Mouse (Mus musculus): Measurements from ENCODE around the gene Ttll9. TPM values are rescaled to one million over a fixed set of nuclear protein-coding genes. Genes with fewer than 3 reads are reported as not detected.

The Ttll9 gene
- polyA plus RNA-seq, 2 experiments = 0.14 to 0.47 TPM

- Histone ChIP-seq H3K9ac (ENCODE audit: low read depth, low read length, severe bottlenecking) (no peak overlapping the region), H3K4me1 (ENCODE audit: control insufficient read depth, insufficient read depth, low read length) (no peaks in the 10 kb centered on the region), H3K4me3 (replicated peaks; ENCODE audit: low read length) (no peak overlapping the region), H3K27me3 (ENCODE audit: control insufficient read depth, insufficient read depth, low read length) (peaks cover 13% of the 10 kb centered on the region; the same call in 1 of the 2 replicates), H3K9me3 (ENCODE audit: control insufficient read depth, low read length) (no peaks in the 10 kb centered on the region), H3K27ac (replicated peaks; ENCODE audit: low read depth, low read length) (no peak overlapping the region), H3K36me3 (ENCODE audit: control insufficient read depth, insufficient read depth, low read length) (no peaks in the 10 kb centered on the region), H3K4me2 (replicated peaks; ENCODE audit: low read depth, low read length, severe bottlenecking) (no peak overlapping the region)
- no peak for TF ChIP-seq POLR2A (IDR thresholded peaks at IDR 0.05; ENCODE audit: borderline replicate concordance, extremely low read depth, insufficient read depth, insufficient read length)
- ATAC-seq (ENCODE audit: low FRiP score, low read depth) (no peak), DNase-seq (ENCODE audit: low spot score) (no peak)
- 53% methylated on average over 9 of the region's 9 CpGs for WGBS
Measured at GRCm38 (mm10) chr2:152917671-152918070, 44.6 kb upstream of the Ttll9 start.

- no peaks in the 10 kb centered on the region for H3K36me3 ChIP-seq (ENCODE audit: control insufficient read depth, insufficient read depth, low read length)
- no peak overlapping the region for H3K9ac ChIP-seq (ENCODE audit: low read depth, low read length, severe bottlenecking)
- no peak for TF ChIP-seq POLR2A (IDR thresholded peaks at IDR 0.05; ENCODE audit: borderline replicate concordance, extremely low read depth, insufficient read depth, insufficient read length)
- DNase-seq (ENCODE audit: low spot score) (no peak), ATAC-seq (ENCODE audit: low FRiP score, low read depth) (no peak)
- H3K9me3 ChIP-seq (ENCODE audit: control insufficient read depth, low read length) = no peaks in the 10 kb centered on the region
- no peak overlapping the region for H3K27ac ChIP-seq (replicated peaks; ENCODE audit: low read depth, low read length)
- WGBS = 26% methylated on average over 7 of the region's 7 CpGs
- no peak overlapping the region for H3K4me2 ChIP-seq (replicated peaks; ENCODE audit: low read depth, low read length, severe bottlenecking)
- H3K4me3 ChIP-seq (replicated peaks; ENCODE audit: low read length) = no peak overlapping the region
- no peaks in the 10 kb centered on the region for H3K27me3 ChIP-seq (ENCODE audit: control insufficient read depth, insufficient read depth, low read length)
- peaks cover 9% of the 10 kb centered on the region for H3K4me1 ChIP-seq (ENCODE audit: control insufficient read depth, insufficient read depth, low read length)
Measured at GRCm38 (mm10) chr2:152922376-152922775, 39.9 kb upstream of the Ttll9 start.

GRCm38 (mm10) chr2:152923621-152924020 lies 38.7 kb upstream of the Ttll9 start:
- H3K9ac ChIP-seq (ENCODE audit: low read depth, low read length, severe bottlenecking) = no peak overlapping the region
- 93% methylated on average over 2 of the region's 3 CpGs for WGBS
- H3K4me3 ChIP-seq (replicated peaks; ENCODE audit: low read length) = no peak overlapping the region
- TF ChIP-seq POLR2A (IDR thresholded peaks at IDR 0.05; ENCODE audit: borderline replicate concordance, extremely low read depth, insufficient read depth, insufficient read length) = no peak
- DNase-seq (ENCODE audit: low spot score) (no peak), ATAC-seq (ENCODE audit: low FRiP score, low read depth) (no peak)
- H3K27ac ChIP-seq (replicated peaks; ENCODE audit: low read depth, low read length) = no peak overlapping the region
- peaks cover 9% of the 10 kb centered on the region for H3K4me1 ChIP-seq (ENCODE audit: control insufficient read depth, insufficient read depth, low read length)
- H3K27me3 ChIP-seq (ENCODE audit: control insufficient read depth, insufficient read depth, low read length) = no peaks in the 10 kb centered on the region
- no peaks in the 10 kb centered on the region for H3K9me3 ChIP-seq (ENCODE audit: control insufficient read depth, low read length)
- H3K36me3 ChIP-seq (ENCODE audit: control insufficient read depth, insufficient read depth, low read length) = no peaks in the 10 kb centered on the region
- H3K4me2 ChIP-seq (replicated peaks; ENCODE audit: low read depth, low read length, severe bottlenecking) = no peak overlapping the region

- WGBS = 67% methylated on average over 8 of the region's 8 CpGs
- no peaks in the 10 kb centered on the region for H3K27me3 ChIP-seq (ENCODE audit: control insufficient read depth, insufficient read depth, low read length)
- H3K4me1 ChIP-seq (ENCODE audit: control insufficient read depth, insufficient read depth, low read length) = peaks cover 9% of the 10 kb centered on the region
- H3K4me3 ChIP-seq (replicated peaks; ENCODE audit: low read length) = no peak overlapping the region
- no peak overlapping the region for H3K9ac ChIP-seq (ENCODE audit: low read depth, low read length, severe bottlenecking)
- no peaks in the 10 kb centered on the region for H3K9me3 ChIP-seq (ENCODE audit: control insufficient read depth, low read length)
- no peaks in the 10 kb centered on the region for H3K36me3 ChIP-seq (ENCODE audit: control insufficient read depth, insufficient read depth, low read length)
- DNase-seq (ENCODE audit: low spot score) (no peak), ATAC-seq (ENCODE audit: low FRiP score, low read depth) (no peak)
- TF ChIP-seq POLR2A (IDR thresholded peaks at IDR 0.05; ENCODE audit: borderline replicate concordance, extremely low read depth, insufficient read depth, insufficient read length) = no peak
- no peak overlapping the region for H3K4me2 ChIP-seq (replicated peaks; ENCODE audit: low read depth, low read length, severe bottlenecking)
- no peak overlapping the region for H3K27ac ChIP-seq (replicated peaks; ENCODE audit: low read depth, low read length)
Measured at GRCm38 (mm10) chr2:152924128-152924527, 38.2 kb upstream of the Ttll9 start.

GRCm38 (mm10) chr2:152924543-152924942 lies 37.7 kb upstream of the Ttll9 start:
- H3K4me3 ChIP-seq (replicated peaks; ENCODE audit: low read length) = no peak overlapping the region
- ATAC-seq (ENCODE audit: low FRiP score, low read depth) = no peak
- H3K27me3 ChIP-seq (ENCODE audit: control insufficient read depth, insufficient read depth, low read length) = no peaks in the 10 kb centered on the region
- 78% methylated on average over 5 of the region's 5 CpGs for WGBS
- H3K9ac ChIP-seq (ENCODE audit: low read depth, low read length, severe bottlenecking) = no peak overlapping the region
- H3K27ac ChIP-seq (replicated peaks; ENCODE audit: low read depth, low read length) = no peak overlapping the region
- H3K4me1 ChIP-seq (ENCODE audit: control insufficient read depth, insufficient read depth, low read length) = peaks cover 9% of the 10 kb centered on the region
- TF ChIP-seq POLR2A (IDR thresholded peaks at IDR 0.05; ENCODE audit: borderline replicate concordance, extremely low read depth, insufficient read depth, insufficient read length) = no peak
- DNase-seq (ENCODE audit: low spot score) = no peak
- no peaks in the 10 kb centered on the region for H3K36me3 ChIP-seq (ENCODE audit: control insufficient read depth, insufficient read depth, low read length)
- H3K4me2 ChIP-seq (replicated peaks; ENCODE audit: low read depth, low read length, severe bottlenecking) = no peak overlapping the region
- H3K9me3 ChIP-seq (ENCODE audit: control insufficient read depth, low read length) = no peaks in the 10 kb centered on the region
